Mouse (Mus musculus) mesoderm, embryonic 11.5 days (tissue): ENCODE measurements around the gene Sh3d21.

Experiments
- DNase-seq: peaks from one replicate; pipeline ENCODE4 v3.0.0-alpha.2; 2012; ENCODE audit warnings: low read depth, low spot score

Sh3d21 gene

DNA sequence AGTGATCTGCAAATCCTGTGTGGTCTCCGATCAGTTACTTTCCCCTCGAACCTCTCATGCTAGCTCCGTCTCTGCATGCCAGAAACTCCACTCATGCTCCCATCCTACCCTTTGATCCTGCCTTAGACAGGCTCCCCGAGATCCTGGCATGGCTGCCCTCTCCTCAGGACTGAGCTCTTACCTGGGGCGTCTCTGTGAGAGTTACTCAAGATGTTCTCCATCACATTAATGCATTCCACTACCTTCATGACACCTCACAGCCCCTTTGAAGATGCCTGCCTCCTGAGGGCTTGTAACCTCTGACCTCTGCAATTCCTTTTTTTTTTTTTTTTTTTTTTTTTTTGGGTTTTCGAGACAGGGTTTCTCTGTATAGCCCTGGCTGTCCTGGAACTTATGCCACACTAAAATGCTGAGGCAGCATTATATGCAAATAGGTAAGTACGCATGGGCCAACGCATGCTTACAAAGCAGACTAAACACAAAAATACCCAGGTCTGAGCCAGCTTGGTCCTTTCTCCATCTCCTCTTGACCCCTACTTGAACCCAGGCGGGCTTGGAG, 16.2 kb downstream of the Sh3d21 start:
- no peak for DNase-seq

GRCm38 (mm10) chr4:126145396-126145795, 17.9 kb downstream of the Sh3d21 start:
- no peak for DNase-seq

GRCm38 (mm10) chr4:126141021-126141420, 22.3 kb downstream of the Sh3d21 start:
- DNase-seq: no peak

DNA sequence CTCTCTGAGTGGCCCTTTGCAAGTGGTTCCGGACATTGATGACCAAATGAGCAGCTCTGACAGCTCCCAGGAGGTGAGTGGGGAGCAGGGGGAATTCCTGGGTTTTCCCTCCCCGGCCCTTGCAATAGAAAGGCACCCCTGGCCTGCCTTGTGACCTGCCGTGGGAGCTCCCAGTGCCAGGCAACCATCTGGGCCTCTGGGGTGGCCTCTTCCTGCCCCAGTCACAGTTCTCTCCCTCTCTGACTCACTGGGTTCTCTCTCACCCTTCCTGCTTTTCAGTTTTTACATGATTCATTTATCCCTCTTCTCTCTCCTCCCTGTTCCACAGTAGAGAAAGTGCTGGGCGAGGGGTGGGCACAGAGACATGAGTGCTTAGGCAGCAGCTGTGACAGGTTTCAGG, 25.5 kb downstream of the Sh3d21 start:
- DNase-seq: no peak

GRCm38 (mm10) chr4:126134639-126135038, 28.7 kb downstream of the Sh3d21 start:
- DNase-seq: no peak

- no peak for DNase-seq
These were observed 29.1 kb downstream of the Sh3d21 start for GRCm38 (mm10) chr4:126134236-126134635.

- DNase-seq: no peak
These were observed 30.5 kb downstream of the Sh3d21 start for GRCm38 (mm10) chr4:126132636-126133264.

DNA sequence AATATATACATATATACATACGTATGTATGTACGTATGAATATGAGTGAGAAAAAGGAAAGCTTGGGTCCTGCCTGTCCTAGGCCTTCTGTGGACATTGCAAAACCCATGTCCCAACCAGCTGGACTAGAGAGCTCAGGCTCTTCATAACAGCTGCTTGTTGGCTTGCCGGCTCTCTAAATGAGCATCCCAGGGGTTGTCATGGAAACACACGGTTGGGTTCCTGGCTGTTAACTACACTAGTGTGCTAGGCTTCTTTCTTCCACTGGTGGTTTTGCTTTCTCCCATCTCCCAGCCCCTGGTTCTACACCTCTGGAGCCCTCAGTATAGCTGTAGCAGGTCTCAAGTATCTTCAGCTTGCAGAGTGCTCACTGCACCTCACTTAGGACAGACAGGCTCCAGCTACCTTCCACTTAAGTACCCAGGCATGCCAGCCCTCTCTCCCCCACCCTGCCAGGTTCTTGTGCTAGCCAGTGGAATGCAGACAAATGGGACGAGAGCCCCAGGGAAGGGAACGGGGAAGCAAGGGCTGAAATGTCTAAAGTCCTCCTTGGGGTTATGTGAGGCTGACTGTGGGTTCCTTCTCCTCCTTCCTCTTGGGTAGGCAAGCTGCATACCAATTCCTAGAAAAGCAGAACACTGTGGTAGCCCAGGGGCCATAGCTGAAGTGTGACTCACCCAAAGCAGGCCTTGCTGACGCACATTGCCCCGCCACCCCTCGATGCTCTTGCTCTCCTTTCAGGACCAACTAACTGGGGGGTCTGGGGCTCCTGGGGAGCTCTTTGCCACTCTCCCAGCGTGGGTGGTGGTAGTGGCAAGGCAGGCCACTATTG, 31.8 kb downstream of the Sh3d21 start:
- peak; percentile 63 for DNase-seq

- DNase-seq: no peak
These were observed 32.8 kb downstream of the Sh3d21 start for GRCm38 (mm10) chr4:126130502-126130901.

- no peak for DNase-seq
These were observed 39.8 kb downstream of the Sh3d21 start for GRCm38 (mm10) chr4:126123309-126124040.

DNA sequence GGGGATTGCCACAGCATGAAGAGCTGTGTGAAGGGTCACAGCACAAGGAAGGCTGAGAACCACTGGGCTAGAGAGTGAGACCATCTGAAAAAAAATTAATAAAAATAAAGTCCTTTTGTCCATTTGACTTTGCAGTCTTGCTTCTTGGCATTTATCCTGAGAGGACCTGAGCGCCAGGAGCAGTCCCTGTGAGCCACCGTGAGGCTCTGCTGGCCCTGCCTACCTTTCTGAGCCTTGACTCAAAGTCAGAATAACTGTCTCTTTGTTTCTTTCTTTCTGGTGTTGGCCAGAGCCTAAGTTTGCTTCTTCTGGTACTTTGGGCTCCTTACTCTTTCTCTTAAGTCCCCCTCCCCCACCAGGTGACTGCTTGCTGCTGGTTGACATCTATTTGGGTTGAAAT, 42.8 kb downstream of the Sh3d21 start:
- no peak for DNase-seq

DNA sequence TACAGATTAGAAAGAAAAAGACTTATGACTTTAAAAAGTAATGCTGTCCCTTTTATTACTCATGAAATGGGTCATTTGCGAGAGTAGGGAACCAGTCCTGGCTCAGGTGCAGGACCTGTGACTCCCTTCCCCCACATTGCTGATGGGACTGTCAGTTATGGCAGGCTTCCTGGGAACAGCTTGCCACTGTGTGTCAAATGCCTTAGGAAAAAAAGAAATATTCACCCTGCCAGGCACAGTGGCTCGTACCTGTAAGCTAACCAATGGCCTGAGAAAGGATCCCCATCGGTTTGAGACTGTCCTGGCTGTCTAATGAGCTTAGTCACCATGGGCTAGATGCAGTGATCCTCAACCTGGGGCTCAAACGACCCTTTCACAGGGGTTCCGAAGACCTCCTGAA, 43.2 kb downstream of the Sh3d21 start:
- no peak for DNase-seq

GRCm38 (mm10) chr4:126119051-126119450, 44.2 kb downstream of the Sh3d21 start:
- DNase-seq: no peak

DNA sequence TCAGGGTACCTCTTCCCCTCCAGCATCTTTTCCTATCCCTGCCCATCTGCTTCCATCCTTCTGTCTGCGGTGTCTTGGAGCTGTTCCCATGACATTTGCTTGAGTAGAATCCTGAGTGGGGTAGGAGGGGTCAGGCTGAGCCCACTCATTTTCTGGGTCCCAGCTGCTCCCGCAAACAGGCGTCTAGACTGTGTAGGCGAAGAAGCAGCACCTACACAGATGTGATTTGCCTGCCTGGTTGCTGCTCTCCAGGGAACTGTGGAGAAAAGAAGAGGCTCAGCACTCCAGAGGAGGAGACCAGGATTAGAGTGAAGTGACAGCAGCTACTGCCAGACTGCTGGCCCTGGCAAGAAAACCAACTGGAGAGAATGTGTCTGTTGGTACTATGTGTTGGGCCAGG, 44.6 kb downstream of the Sh3d21 start:
- no peak for DNase-seq

DNA sequence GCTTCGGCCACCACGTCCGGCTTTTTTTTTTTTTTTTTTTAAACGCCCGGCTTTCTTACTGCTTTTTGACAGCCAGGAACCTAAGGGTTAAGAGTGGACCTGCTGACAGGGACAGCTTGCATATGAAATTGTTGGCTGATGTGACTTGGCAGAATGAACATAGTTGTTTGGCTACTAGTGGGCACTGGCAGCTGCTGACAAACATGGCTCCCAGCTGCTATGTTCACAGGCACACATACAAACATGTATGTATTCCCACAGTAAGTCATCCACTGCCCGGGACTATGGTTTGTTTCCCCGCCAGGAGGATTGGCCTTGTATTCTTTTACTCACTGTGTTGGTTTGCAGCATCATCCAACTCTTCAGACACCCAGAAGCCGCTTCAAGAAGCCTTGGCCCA, 46.2 kb downstream of the Sh3d21 start:
- DNase-seq: no peak

- no peak for DNase-seq
These were observed 47.3 kb downstream of the Sh3d21 start for GRCm38 (mm10) chr4:126115871-126116521.

- DNase-seq: no peak
These were observed 47.9 kb downstream of the Sh3d21 start for GRCm38 (mm10) chr4:126115411-126115810.

DNA sequence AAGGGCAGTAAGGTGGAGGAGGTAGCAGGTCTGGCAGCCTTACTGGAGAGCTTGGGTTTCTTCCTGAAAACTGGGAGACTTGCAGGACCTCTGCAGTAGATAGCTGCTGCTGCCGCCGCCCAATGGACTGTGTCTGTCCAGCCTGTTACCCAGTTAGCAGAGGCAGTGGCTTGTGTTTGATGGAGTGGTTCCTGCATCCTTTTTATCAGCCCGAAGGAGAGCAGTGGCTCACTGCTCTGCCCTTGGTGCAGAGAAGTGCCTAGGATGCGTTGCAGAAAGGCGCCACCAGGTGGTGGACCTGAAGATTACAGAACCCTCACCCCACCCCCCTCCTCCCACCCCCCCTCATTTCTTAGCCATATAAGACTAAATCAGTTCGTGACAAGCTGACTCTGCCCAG, 49.3 kb downstream of the Sh3d21 start:
- DNase-seq: peak; percentile 69

- DNase-seq: no peak
These were observed 50.0 kb downstream of the Sh3d21 start for GRCm38 (mm10) chr4:126113243-126113642.

- no peak for DNase-seq
These were observed 52.1 kb downstream of the Sh3d21 start for GRCm38 (mm10) chr4:126111153-126111549.

DNA sequence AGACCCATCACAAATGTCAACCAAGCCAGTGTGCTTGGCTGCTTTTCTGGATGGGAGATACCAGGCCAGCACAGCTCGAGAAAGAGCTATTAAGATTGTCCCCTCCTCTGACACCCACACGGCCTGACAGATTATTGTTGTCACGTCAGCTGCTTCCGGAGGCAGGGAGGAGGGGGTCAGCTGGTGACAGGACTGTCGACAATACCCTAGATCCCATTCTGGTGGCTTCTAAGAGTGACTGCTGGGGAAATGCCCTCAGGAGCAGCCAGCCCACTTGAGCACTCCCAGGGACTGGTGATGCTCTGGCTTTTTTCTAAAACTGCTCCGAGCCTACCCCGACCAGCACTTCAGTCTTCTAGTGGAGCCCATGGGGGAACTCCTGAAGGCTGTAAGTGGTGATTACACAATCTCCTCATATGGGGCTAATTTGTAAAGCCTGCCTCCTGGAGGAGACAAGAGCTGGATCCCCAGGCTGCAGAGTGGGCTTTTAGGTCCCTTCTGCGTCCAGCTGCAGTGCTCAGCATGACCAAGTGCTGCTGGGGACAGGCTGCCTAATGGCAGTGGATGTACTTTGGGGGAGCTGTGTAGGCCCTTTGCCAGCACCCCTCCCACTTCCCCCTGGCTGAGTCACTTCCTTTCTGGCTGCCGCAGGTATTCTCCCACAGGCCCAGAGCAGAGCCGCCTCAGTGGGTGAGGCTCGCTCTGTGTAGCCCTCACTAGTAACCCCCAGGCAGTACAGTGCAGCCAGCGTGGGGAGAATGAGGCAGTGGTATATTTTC, 52.7 kb downstream of the Sh3d21 start:
- no peak for DNase-seq
